Mouse (Mus musculus): ENCODE results near the gene Ppp1r11.

The Ppp1r11 gene

DNA sequence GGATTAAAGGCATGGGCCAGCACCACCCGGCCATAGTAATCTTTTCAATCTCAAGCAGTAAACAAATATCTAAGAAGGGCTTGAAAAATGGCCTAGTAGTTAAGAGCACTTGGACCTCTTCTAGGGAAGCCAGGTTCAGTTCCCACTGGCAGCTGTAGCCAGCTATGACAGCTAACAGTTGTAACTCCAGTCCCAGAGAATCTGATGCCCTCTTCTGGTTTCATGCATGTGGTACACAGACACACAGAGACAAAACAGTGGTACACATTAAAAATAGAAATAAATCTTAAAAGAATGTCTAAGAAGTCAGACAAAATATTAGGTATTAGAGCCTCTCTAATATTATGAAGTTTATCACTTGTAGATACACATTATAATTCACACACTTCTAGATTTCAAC, 9.6 kb upstream of the Ppp1r11 start:
- WGBS = 79% methylated on average over 1 of the region's 1 CpGs

GRCm38 (mm10) chr17:36958884-36959283, 7.3 kb upstream of the Ppp1r11 start:
- 7% methylated on average over 12 of the region's 12 CpGs for WGBS

DNA sequence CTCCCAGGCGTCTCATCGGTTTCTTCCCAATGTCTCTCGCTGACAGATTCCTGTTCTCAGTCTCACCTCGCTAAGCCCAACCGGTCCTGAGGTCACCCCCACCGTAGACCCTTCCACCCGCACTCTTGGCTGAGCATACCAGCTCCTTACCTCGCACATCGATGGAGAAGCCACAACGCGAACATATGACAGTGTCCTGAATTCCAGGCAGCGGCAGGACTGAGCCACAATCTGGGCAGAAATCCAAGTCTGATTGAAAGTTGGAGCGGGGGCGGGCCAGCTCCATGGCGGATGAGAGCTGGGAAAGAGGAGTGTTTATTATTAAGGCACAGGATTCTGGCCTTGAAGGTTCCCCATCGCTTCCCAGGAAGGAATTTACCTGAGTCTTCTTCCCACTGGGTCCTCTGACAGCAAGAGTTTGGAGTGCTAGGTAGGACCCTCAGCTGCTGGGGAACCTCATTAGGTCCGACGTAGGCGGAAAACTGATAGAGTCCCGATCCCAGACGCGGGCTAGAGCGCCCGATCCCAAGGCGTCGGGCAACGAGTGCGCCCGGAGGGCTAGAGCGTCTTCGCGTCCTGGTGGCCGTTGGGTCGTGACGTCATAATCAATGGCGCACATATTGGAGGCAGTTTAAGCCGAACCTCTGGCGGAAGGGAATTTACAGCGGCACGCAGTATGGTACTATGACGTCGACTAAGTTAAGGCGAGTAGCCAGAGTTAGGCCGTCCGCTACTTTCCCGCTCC, 6.6 kb upstream of the Ppp1r11 start, which contains the start of the genes Znrd1 and Znrd1as:
TSS of gene Znrd1 (minus strand) at position 561 of the 745 bp plus-strand sequence.
TSS of gene Znrd1as (plus strand) at position 594 of the 745 bp plus-strand sequence.
- WGBS = under 1% methylated on average over 46 of the region's 46 CpGs

GRCm38 (mm10) chr17:36953062-36953461, 1.5 kb upstream of the Ppp1r11 start:
- 94% methylated on average over 1 of the region's 1 CpGs for WGBS

- WGBS = 96% methylated on average over 2 of the region's 2 CpGs
These were observed 1.1 kb upstream of the Ppp1r11 start for GRCm38 (mm10) chr17:36952631-36953030.

DNA sequence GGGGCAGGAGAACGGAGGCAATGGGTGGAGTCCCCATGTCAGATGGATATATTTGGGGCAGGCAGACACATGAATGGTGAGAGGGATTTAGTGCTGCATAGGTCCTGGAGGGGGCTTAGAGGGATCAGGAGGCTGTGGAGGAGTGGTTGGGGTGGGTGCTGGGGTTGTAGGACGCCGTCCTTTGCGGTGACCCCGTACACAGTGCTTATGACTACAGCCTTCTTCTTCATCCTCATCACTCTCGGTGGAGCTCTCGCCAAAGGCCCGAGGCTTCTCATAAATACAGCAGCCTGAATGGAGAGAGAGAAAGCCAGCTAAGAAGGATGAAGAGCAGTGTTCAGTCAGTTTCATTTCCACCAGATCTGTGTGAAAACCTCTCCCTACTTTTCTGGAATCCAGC, 2.3 kb downstream of the Ppp1r11 start:
- 90% methylated on average over 8 of the region's 8 CpGs for WGBS

- WGBS = 91% methylated on average over 1 of the region's 1 CpGs
These were observed 3.3 kb downstream of the Ppp1r11 start for GRCm38 (mm10) chr17:36948286-36948685.

DNA sequence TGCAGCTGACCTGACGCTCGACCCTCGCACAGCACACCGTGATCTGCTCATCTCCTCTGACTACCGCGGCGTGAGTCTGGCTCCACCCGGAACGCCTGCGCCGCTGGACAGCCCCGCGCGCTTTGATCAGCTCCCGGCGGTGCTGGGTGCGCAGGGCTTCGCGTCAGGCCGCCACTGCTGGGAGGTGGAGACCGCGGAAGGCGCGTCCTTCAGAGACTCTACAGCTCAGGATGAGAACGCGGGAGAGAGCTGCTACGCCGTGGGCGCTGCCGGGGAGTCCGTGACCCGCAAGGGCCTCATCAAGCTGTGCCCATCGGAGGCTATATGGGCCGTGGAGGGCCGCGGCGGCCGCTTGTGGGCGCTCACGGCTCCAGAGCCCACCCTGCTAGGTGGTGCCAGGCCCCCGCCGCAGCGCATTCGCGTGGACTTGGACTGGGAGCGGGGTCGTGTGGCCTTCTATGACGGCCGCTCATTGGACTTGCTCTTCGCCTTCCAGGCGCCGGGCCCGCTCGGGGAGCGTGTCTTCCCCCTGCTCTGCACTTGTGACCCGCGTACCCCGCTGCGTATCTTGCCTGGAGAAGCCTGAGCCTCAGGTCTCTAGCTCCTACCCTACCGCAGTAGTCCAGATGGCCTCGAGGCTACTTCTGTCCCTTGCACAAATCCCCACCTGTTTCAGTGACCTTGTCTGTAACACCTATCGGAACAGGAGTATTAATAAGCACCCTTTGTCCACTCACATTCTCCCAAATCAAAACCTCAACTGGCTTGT, 4.3 kb downstream of the Ppp1r11 start:
- 2% methylated on average over 62 of the region's 62 CpGs for WGBS

DNA sequence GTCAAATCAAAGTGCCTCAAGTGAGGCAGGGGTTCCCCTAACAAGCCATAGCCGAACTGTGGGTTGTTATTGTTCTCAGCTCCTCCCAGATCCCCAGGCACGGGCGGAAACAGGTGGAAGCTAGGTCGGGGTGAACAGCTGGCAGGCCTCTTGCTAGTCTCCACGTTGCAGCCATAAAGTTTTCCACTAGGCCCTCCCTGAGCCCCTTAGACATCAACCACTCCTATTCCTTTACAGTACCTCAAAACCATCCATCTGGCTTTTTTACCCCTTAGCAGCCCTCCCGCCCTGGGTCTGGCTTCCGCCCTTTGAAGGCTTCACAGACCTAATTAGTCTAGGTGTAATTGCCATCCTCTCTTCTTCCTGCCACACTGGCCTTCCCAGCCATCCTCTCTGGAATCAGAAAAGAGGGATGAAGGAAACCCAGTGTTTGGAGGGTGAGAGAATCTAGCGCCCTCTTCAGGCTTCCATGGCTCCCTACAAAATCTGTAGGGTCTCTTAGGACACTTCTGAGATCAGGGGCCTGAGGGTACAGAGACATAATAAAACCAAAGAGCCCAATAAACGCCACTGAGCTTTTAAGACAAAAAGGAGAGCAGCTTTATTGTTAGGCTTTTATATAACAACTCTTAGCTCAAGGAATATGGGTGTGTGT, 7.3 kb downstream of the Ppp1r11 start:
- WGBS = 40% methylated on average over 9 of the region's 9 CpGs

GRCm38 (mm10) chr17:36943691-36944090, 7.8 kb downstream of the Ppp1r11 start:
- 34% methylated on average over 5 of the region's 5 CpGs for WGBS

GRCm38 (mm10) chr17:36942791-36943471, 8.6 kb downstream of the Ppp1r11 start, which contains the start of gene Rnf39:
Gene Rnf39, plus strand, starts transcription at chr17:36942918.
- 7% methylated on average over 59 of the region's 59 CpGs for WGBS

DNA sequence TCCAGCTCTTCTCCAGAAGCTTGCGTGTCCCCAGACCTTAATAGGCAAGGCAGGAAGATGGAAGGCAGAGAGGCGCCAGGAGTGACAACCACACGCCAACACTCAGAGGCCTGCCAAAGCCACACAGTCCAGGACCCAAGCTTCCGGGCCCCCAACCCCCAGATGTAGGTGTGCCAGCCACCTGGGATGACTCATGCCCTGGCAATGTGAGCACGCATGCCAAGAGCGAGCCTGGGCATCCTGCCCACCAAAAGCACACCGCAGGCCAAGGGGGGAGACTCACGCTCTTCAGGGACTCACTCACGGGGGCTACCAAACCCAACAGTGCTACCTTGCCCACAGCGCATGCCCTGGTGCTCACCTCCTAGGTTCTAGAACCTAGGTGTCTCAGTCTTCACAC, 9.2 kb downstream of the Ppp1r11 start:
- WGBS = 27% methylated on average over 10 of the region's 10 CpGs

DNA sequence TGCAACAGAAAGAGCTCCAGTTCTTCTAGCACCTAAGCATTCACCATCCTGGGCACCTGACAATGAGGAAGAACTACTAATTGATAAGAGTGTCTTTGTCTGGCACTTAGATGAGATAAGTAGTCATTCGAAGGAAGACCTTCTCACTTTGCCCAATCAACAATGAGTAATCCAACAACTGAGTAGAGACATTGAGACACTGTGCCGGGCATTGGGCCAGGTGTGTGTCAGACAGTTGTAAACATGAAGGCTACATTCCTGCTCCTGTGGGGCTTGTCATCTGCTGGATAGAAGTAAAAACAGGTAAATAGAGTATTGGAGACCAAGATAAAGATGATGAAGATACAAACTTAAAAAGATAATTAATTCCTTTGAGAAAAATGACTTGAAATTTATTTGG, 13.5 kb downstream of the Ppp1r11 start:
- 75% methylated on average over 2 of the region's 2 CpGs for WGBS

- whole genome bisulfite sequencing = 61% methylated on average over 2 of the region's 2 CpGs
These were observed 19.7 kb downstream of the Ppp1r11 start for GRCm38 (mm10) chr17:36931806-36932205.

- 56% methylated on average over 4 of the region's 4 CpGs for WGBS
These were observed 20.4 kb downstream of the Ppp1r11 start for GRCm38 (mm10) chr17:36931130-36931529.

DNA sequence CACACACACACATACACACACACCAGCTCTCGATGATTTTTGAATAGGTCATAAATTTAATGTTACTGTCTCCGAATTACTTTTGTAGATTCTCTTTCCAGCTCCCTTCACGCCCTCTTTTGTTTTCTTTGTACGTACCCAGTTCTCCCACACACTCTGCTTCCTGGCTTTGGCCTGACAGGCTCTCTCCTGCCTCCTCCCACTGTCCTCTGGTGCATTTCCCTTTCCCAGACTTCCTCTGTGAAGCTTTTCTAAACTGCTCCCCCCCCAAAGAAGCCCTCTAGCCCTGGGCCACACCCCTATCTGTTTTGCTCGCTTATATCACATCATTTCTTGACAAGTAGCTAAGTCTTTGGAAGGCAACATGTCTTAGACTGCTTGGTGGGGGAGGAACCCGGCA, 21.3 kb downstream of the Ppp1r11 start:
- 46% methylated on average over 6 of the region's 6 CpGs for WGBS

- WGBS = 50% methylated on average over 12 of the region's 12 CpGs
These were observed 22.2 kb downstream of the Ppp1r11 start for GRCm38 (mm10) chr17:36929236-36929932.

DNA sequence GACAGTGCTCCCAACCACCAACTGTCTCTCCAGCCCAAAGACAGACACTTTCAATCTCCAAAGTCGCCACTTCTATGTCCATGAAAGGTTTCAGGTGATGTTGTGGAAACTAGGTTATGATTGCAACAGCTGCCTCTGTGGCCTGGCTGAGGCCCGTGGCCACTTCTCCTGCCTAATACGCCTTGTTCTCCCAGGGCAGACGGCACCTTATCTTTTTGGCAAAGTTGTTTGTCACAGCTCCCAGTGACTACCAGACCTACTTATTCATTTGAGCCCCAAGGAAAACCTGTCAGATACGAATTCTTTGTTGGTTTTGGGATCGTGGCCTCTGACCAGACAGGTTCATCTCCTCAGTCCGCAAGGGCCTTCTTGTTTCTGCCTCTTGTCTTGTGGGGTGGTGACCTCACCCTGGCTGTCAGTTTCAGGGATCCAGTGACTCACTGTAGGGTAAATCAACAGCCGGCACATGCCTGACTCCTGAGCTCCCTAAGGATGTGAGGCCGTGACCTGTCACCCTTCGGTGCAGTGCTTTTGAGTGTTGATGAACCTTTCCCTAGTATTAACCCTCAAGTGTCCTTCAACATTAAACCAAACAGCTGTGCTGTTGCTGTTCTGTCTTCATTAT, 23.9 kb downstream of the Ppp1r11 start:
- 78% methylated on average over 10 of the region's 10 CpGs for WGBS

DNA sequence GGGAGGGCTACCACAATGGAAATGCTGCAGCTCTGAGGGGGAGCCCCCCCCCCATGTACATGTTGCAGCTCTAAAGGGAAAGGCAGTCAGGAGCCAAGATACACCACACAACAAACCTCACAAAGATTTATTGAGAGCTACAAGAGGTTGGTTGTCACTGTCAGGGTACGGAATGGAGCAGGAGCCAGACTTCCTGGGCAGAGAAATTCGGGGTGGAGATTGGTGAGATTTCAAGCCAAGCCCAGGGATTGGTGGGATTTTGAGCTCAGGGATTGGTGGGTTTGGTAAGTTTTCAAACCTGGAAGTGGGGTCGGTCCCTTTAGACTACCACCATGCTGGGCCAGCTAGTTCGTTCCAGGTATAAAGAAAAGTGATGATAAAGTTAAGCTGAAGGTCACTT, 28.1 kb downstream of the Ppp1r11 start:
- WGBS = 73% methylated on average over 4 of the region's 4 CpGs

DNA sequence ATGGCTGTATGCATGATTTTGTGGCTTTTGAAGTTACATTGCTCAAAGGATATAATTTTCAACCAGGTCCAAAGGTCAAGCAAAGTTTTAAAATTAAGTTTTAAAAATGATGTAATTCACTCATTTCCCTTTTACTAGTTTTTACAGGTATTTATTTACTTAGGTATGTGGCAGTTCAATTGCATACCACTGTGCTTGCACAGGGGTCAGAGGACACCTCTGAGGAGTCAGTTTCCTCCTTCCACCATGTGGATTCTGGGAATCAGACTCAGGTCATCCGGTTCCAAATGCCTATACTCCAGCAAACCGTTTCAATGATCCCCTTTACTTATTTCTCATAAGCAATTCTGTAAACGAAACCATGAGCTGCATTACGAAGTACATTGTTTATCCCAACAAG, 28.8 kb downstream of the Ppp1r11 start:
- 90% methylated on average over 4 of the region's 4 CpGs for WGBS

GRCm38 (mm10) chr17:36920239-36920638, 31.3 kb downstream of the Ppp1r11 start:
- 60% methylated on average over 15 of the region's 15 CpGs for WGBS

Data from cerebral cortex, adult 2 months (tissue).